Mouse (Mus musculus) heart, embryonic 13.5 days (tissue): ENCODE data around the gene Dnajc6. TPM values are rescaled to one million over a fixed set of nuclear protein-coding genes. Genes with fewer than 3 reads are reported as not detected.

Experiments
- ATAC-seq: fragments of 200-750 bp; cut with Nextera tagmentation; 2 replicates; pipeline ENCODE4 v1.8.0; 2017; ENCODE audit warnings: moderate TSS enrichment; ENCODE audit not compliant: insufficient number of reproducible peaks, low FRiP score, low TSS enrichment; ENCODE audit errors: extremely low read depth
- H3K27ac ChIP-seq: fragments of 300-500 bp; sonication (generic); replicated peaks from 2 replicates; pipeline ENCODE4 v1.5.1; 2015; ENCODE audit warnings: moderate library complexity, mild to moderate bottlenecking, inconsistent platforms
- H3K27me3 ChIP-seq: fragments of 300-500 bp; sonication (generic); replicated peaks from 2 replicates; pipeline ENCODE4 v1.6.1; 2015; ENCODE audit warnings: mild to moderate bottlenecking, inconsistent platforms
- H3K36me3 ChIP-seq: fragments of 300-500 bp; sonication (generic); 2 replicates; pipeline ENCODE4 v1.6.1; 2015; ENCODE audit warnings: mild to moderate bottlenecking, inconsistent platforms
- H3K4me1 ChIP-seq: fragments of 300-500 bp; sonication (generic); 2 replicates; pipeline ENCODE4 v1.6.1; 2015; ENCODE audit warnings: inconsistent platforms
- H3K4me2 ChIP-seq: fragments of 300-500 bp; sonication (generic); 2 replicates; pipeline ENCODE4 v1.6.1; 2015; ENCODE audit warnings: inconsistent platforms, mild to moderate bottlenecking, moderate library complexity
- H3K4me3 ChIP-seq: fragments of 300-500 bp; sonication (generic); 2 replicates; pipeline ENCODE4 v1.5.1; 2015; ENCODE audit warnings: moderate library complexity, mild to moderate bottlenecking, inconsistent platforms
- H3K9ac ChIP-seq: fragments of 300-500 bp; sonication (generic); 2 replicates; pipeline ENCODE4 v1.6.1; 2015; ENCODE audit warnings: inconsistent platforms, mild to moderate bottlenecking, moderate library complexity
- H3K9me3 ChIP-seq: fragments of 300-500 bp; sonication (generic); 2 replicates; pipeline ENCODE4 v1.6.1; 2016; ENCODE audit warnings: inconsistent platforms
- WGBS: fragments of 180-500 bp; shearing (Covaris S2); methylation state at CpG from one replicate; pipeline ENCODE4 v1.1.7; 2015; ENCODE audit warnings: mixed read lengths; 5-methylcytosine and 5-hydroxymethylcytosine counted together
- polyA plus RNA-seq: library from polyadenylated mRNA; unstranded; fragments of >200 nt; fragmentation: Nextera tagmentation; extraction: Ambion mirVana; gene quantifications from 2 replicates; pipeline ENCODE4 v1.2.1, GENCODE M21; 2015

Gene Dnajc6
- polyA plus RNA-seq, 1 experiment from 2014 or later: 0.16 TPM

- H3K4me3 ChIP-seq: no peak overlapping the region
- no peak overlapping the region for H3K27ac ChIP-seq
- 66% methylated on average over 5 of the region's 5 CpGs for WGBS
- ATAC-seq: no peak
- no peak overlapping the region for H3K9ac ChIP-seq
- H3K27me3 ChIP-seq: no peaks in the 10 kb centered on the region
- H3K9me3 ChIP-seq: no peaks in the 10 kb centered on the region
- peaks cover 23% of the 10 kb centered on the region; the same call in 1 of the 2 replicates for H3K36me3 ChIP-seq
- no peaks in the 10 kb centered on the region for H3K4me1 ChIP-seq
- H3K4me2 ChIP-seq: no peak overlapping the region
These were observed 27.2 kb upstream of the Dnajc6 start for GRCm38 (mm10) chr4:101469242-101469641.

DNA sequence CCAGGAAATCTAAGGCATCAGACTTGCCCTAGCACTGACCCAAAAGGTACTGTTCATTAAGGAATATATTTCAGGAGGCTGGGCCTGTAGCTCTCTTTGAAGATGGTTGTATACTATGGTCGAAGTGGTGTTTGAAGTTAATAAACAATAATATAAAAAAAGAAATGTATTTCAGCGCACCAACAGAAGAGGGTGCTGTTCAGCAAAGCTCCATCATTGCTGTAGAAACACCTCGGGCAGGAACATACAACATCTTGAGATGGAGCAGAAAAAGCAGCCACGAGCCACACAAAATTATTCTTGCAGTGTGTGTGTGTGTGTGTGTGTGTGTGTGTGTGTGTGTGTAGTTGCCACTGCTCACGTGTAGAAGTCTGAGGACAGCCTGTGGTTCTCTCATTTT is 25.9 kb upstream of the Dnajc6 start:
- Histone ChIP-seq H3K27me3 (no peaks in the 10 kb centered on the region), H3K4me3 (no peak overlapping the region), H3K36me3 (0 out of 2 replicates have a peak, but pooled peaks cover 11% of the 10 kb centered on the region), H3K27ac (no peak overlapping the region), H3K9me3 (0 out of 2 replicates have a peak, but pooled peaks cover 2% of the 10 kb centered on the region), H3K9ac (no peak overlapping the region), H3K4me1 (no peaks in the 10 kb centered on the region), H3K4me2 (no peak overlapping the region)
- ATAC-seq: no peak
- WGBS: 53% methylated on average over 5 of the region's 5 CpGs

- Histone ChIP-seq H3K4me1 (no peaks in the 10 kb centered on the region), H3K9me3 (0 out of 2 replicates have a peak, but pooled peaks cover 2% of the 10 kb centered on the region), H3K4me2 (no peak overlapping the region), H3K36me3 (0 out of 2 replicates have a peak, but pooled peaks cover 3% of the 10 kb centered on the region), H3K27me3 (no peaks in the 10 kb centered on the region), H3K9ac (no peak overlapping the region), H3K27ac (no peak overlapping the region), H3K4me3 (no peak overlapping the region)
- 62% methylated on average over 3 of the region's 3 CpGs for WGBS
- no peak for ATAC-seq
These were observed 23.7 kb upstream of the Dnajc6 start for GRCm38 (mm10) chr4:101472767-101473166.

DNA sequence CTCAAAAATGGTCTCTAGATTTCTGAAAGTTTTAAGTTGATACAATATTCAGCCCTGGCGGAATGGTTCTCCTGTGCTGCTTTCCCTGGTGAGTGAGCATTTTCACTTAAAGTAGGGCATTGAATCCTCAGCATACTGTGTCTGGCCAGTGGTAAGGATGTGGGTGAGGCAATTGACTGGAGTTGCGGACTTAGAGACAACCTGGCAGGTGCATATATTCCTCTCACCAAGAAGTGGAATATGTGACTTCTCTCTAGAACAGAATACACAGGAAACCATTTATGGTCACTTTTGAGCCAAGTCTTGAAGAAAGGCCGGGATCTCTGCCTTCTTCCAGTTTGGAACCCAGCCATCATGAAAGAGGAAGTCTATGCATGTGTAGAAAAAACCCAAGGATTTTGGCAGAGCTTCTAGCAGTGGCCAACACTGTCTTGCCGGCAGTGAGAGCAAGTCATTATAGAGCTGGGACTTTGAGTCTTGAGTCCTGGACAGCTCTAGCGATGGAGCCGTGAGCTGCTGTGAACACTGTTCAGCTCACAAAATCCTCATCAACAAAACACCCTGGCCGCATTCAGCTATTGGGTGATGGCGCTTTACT is 6.0 kb upstream of the Dnajc6 start:
- Histone ChIP-seq H3K9me3 (no peaks in the 10 kb centered on the region), H3K4me2 (no peak overlapping the region), H3K27me3 (peaks cover 13% of the 10 kb centered on the region), H3K36me3 (no peaks in the 10 kb centered on the region), H3K4me3 (no peak overlapping the region), H3K27ac (no peak overlapping the region), H3K4me1 (0 out of 2 replicates have a peak, but pooled peaks cover 2% of the 10 kb centered on the region), H3K9ac (no peak overlapping the region)
- ATAC-seq: no peak
- 81% methylated on average over 8 of the region's 8 CpGs for WGBS

GRCm38 (mm10) chr4:101491704-101492103 is 4.7 kb upstream of the Dnajc6 start:
- Histone ChIP-seq H3K9me3 (no peaks in the 10 kb centered on the region), H3K4me2 (no peak overlapping the region), H3K36me3 (no peaks in the 10 kb centered on the region), H3K4me3 (no peak overlapping the region), H3K9ac (no peak overlapping the region), H3K27me3 (peaks cover 26% of the 10 kb centered on the region), H3K4me1 (peaks cover 6% of the 10 kb centered on the region), H3K27ac (no peak overlapping the region)
- WGBS: 58% methylated on average over 6 of the region's 6 CpGs
- no peak for ATAC-seq

GRCm38 (mm10) chr4:101493611-101494197 is 2.7 kb upstream of the Dnajc6 start:
- peaks cover 46% of the 10 kb centered on the region for H3K27me3 ChIP-seq
- no peaks in the 10 kb centered on the region for H3K36me3 ChIP-seq
- no peak for ATAC-seq

DNA sequence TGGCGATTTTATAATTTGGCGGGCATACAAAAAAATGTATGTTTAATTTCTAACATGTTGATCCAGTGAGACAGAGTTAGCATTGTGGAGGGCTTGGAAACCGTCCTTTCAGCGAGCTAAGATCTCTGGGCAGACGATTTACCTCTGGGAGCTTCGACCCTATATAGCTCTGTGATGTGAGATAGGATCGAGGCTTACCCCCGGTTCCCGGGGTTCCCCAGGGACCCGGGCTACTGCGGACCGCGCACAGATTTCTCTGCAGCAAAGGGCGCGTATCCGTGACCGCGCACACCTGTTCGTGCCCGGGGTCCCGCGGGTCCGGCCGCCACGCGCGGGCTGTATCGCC is 287 bp upstream of the Dnajc6 start:
- H3K4me2 ChIP-seq: peak overlapping the region; percentile 98
- no peaks in the 10 kb centered on the region for H3K36me3 ChIP-seq
- peak overlapping the region; percentile 74 for H3K9ac ChIP-seq
- no peak for ATAC-seq
- H3K27me3 ChIP-seq: peaks cover 57% of the 10 kb centered on the region
- 1% methylated on average over 28 of the region's 28 CpGs for WGBS
- no peak overlapping the region for H3K27ac ChIP-seq
- H3K4me1 ChIP-seq: peaks cover 16% of the 10 kb centered on the region
- peak overlapping the region; percentile 69 for H3K4me3 ChIP-seq
- H3K9me3 ChIP-seq: no peaks in the 10 kb centered on the region

More at GRCm38 (mm10) chr4:101493611-101494197, 2.7 kb upstream of the Dnajc6 start:
- Histone ChIP-seq H3K9me3 (no peaks in the 10 kb centered on the region), H3K4me2 (no peak overlapping the region), H3K4me3 (no peak overlapping the region), H3K27ac (no peak overlapping the region), H3K4me1 (peaks cover 16% of the 10 kb centered on the region), H3K9ac (no peak overlapping the region)

GRCm38 (mm10) chr4:101497336-101497735 is 888 bp downstream of the Dnajc6 start:
- WGBS: 3% methylated on average over 14 of the region's 14 CpGs
- no peak for ATAC-seq
- Histone ChIP-seq H3K9me3 (no peaks in the 10 kb centered on the region), H3K36me3 (no peaks in the 10 kb centered on the region), H3K4me3 (peak overlapping the region; percentile 69), H3K9ac (peak overlapping the region; percentile 74), H3K27me3 (peaks cover 60% of the 10 kb centered on the region), H3K4me1 (peaks cover 16% of the 10 kb centered on the region), H3K27ac (no peak overlapping the region), H3K4me2 (peak overlapping the region; percentile 98)

GRCm38 (mm10) chr4:101504470-101505007 is 8.1 kb downstream of the Dnajc6 start:
- WGBS: 75% methylated on average over 7 of the region's 7 CpGs

GRCm38 (mm10) chr4:101505966-101506365 is 9.5 kb downstream of the Dnajc6 start:
- 66% methylated on average over 2 of the region's 2 CpGs for WGBS
- Histone ChIP-seq H3K27me3 (peaks cover 24% of the 10 kb centered on the region), H3K4me1 (peaks cover 9% of the 10 kb centered on the region), H3K27ac (no peak overlapping the region), H3K36me3 (no peaks in the 10 kb centered on the region), H3K9me3 (no peaks in the 10 kb centered on the region), H3K4me2 (no peak overlapping the region), H3K4me3 (no peak overlapping the region), H3K9ac (no peak overlapping the region)
- ATAC-seq: no peak

More at GRCm38 (mm10) chr4:101504470-101505007, 8.1 kb downstream of the Dnajc6 start:
- H3K4me2 ChIP-seq: no peak overlapping the region
- no peaks in the 10 kb centered on the region for H3K9me3 ChIP-seq
- ATAC-seq: no peak
- no peaks in the 10 kb centered on the region for H3K36me3 ChIP-seq
- H3K27me3 ChIP-seq: peaks cover 22% of the 10 kb centered on the region
- H3K4me3 ChIP-seq: no peak overlapping the region
- H3K9ac ChIP-seq: no peak overlapping the region
- no peak overlapping the region for H3K27ac ChIP-seq
- peaks cover 9% of the 10 kb centered on the region for H3K4me1 ChIP-seq

DNA sequence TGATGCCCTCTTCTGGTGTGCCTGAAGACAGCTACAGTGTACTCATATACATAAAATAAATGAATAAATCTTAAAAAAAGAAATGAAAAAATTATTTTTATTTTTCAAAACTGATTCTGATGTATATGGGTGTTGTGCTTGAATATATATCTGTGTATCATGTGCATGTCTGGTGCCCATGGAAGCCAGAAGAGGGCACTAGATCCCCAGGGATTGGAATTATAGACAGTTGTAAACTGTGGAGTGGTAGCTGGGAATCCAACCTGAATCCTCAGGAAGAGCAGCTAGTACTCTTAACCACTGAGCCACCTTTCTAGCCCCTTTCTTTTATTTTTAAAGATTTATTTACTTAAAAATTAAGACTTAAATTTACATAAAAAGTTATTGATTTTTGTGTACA is 9.9 kb downstream of the Dnajc6 start:
- Histone ChIP-seq H3K36me3 (no peaks in the 10 kb centered on the region), H3K27ac (no peak overlapping the region), H3K4me2 (no peak overlapping the region), H3K4me1 (peaks cover 9% of the 10 kb centered on the region), H3K4me3 (no peak overlapping the region), H3K27me3 (peaks cover 23% of the 10 kb centered on the region), H3K9ac (no peak overlapping the region), H3K9me3 (no peaks in the 10 kb centered on the region)
- no peak for ATAC-seq
